Mouse (Mus musculus): ENCODE data around the gene Cryzl1. TPM values are rescaled to one million over a fixed set of nuclear protein-coding genes. Genes with fewer than 3 reads are reported as not detected.
"Not testable (repeated sequence)": the region's sequence is repeated elsewhere in the genome, so short reads cannot be mapped to it uniquely, and the experiment has no call there.

The Cryzl1 gene
- total RNA-seq, 2 experiments from 2014 or later = 15.1 to 19.4 TPM

DNA sequence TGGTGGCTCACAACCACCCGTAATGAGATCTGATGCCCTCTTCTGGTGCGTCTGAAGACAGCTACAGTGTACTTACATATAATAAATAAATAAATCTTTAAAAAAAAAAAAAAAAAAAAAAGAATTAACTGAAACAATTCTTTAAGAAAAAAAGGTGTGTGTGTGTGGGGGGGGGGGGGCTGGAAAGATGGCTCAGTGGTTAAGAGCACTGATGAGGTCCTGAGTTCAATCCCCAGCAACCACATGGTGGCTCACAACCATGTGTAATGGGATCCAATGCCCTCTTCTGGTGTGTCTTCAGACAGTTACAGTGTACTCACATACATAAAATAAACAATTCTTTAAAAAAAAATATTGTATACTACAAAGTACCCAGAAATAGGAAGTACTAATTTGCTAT is 83.4 kb downstream of the Cryzl1 start:
- not testable (repeated sequence) for DNase-seq

DNA sequence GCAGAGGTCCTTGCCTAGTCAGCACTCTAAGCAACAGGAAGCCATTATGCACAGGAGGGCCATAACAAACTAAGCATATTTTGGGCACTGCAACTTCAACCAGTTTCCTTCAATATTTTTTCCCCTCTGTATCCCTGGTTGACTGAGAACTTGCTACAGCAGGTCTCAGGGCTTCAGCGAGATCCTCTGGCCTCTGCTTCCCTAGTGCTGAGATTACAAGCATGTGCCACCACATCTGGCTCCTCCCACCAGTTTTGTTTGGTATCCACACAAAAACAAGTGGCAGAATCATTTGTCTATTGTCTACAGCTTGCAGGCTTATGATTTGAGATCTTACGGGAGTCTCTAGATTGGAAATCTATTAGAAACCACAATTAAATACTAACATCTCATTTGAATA is 83.9 kb downstream of the Cryzl1 start:
- DNase-seq = no peak

DNA sequence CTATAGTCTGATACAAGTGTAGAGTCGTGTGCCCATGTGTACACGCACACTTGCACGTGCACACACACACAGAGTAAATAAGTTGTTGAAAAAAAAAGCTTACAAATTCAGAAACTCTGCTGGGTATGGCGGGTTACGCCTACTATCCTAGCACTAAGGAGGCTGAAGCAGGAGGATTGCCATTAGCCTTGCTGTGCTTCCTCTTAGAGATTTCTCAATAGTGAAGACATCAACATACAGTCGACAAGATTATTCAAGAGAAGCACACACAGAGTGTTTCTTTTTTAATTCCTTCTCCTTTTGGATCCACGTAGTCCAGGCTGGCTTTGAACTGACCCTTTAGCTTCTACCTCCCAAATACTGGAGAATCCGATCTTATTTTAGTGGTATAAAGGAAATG is 88.6 kb downstream of the Cryzl1 start:
- DNase-seq = no peak

DNA sequence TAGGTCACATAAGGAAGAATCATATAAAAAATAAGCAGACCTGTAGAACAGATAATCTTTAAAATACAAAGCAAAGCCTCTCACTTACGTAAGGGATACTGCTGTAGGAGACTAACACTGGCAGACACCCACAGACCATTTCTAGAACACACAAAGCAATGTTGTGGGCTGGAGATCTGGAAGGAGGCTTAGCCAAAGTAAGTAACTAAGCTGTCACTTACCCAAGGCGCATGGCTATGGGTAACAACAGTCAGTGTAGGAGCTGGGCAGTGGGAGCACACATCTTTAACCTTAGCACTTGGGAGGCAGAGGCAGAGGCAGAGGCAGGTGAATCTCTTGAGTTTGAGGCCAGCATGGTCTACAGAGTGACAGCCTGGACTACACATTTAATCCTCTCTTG is 89.1 kb downstream of the Cryzl1 start:
- DNase-seq = no peak

Other genes starting within 250 kb of the Cryzl1 start
- gene Ifnar1, start 243.7 kb downstream of the Cryzl1 start, total RNA-seq (2021) = 10 to 100 TPM; 34.9 to 36.9 TPM
- gene Ifngr2, start 181.9 kb downstream of the Cryzl1 start, total RNA-seq (2021) = 10 to 100 TPM; 59.8 to 60.8 TPM
- gene Tmem50b, start 131.2 kb downstream of the Cryzl1 start, total RNA-seq (2021) = 10 to 100 TPM; 15.2 to 15.9 TPM
- gene Dnajc28, start 109.9 kb downstream of the Cryzl1 start, total RNA-seq (2021) = 1 to 10 TPM; 4.8 to 5.3 TPM
- gene Gart, start 82.0 kb downstream of the Cryzl1 start, total RNA-seq (2021) = 10 to 100 TPM; 54.5 to 58.5 TPM
- 100 to 1,000 TPM; 113 to 153 TPM for gene Son, start 81.5 kb downstream of the Cryzl1 start, total RNA-seq (2021)
- 1 to 10 TPM; 2.4 to 3.8 TPM for gene Donson, start 40.2 kb downstream of the Cryzl1 start, total RNA-seq (2021)
- gene Itsn1, start 306 bp upstream of the Cryzl1 start, total RNA-seq (2021) = 10 to 100 TPM; 60.2 to 81.2 TPM